ENCODE assay signal across 15 mouse cellular contexts in the genomic region with DNA sequence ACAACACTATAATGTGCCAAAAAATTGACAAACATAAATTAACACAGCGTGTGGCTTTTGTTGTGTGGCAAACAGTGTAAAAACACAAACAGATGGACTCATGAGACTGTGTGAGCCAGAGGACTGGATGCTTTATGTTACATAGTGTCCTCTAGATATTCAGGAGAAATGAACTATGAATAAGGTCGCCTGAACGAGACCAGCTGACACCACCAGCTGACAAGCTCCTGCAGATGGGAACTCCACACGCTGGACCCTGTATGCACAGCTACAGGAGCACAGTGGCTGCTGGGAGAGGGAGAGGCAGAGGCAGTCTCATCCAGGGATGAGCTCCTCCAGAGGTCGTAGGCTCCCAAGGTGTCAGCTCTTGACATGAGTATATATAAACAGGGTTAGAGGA.
"Had no signal": no experiment of that assay in that cellular context is flagged by ENCODE, and none has a peak within 500 bp of the region (broad histone marks: within the 10 kb centered on the region; RNA-seq: fewer than 3 reads in every experiment).

No protein-coding gene starts in this region.

- H3K9me3 ChIP-seq: kidney, embryonic 15.5 days; limb, embryonic 12.5 days; limb, embryonic 15.5 days had no signal

- H3K9ac ChIP-seq: kidney, embryonic 15.5 days; limb, embryonic 12.5 days; limb, embryonic 15.5 days; liver, embryonic 14.5 days; liver, postnatal 0 days; lung, embryonic 14.5 days; midbrain, embryonic 13.5 days had no signal

- H3K4me1 ChIP-seq: kidney, embryonic 15.5 days; limb, embryonic 12.5 days; limb, embryonic 15.5 days; midbrain, embryonic 13.5 days had no signal

- DNase-seq: kidney, postnatal 14 days; kidney, postnatal 4 days; left cerebral cortex, postnatal 4 days; liver, postnatal 0 days; lung, embryonic 14.5 days; thymus, adult 18-20 months; thymus, postnatal 36 days had no signal

- H3K27me3 ChIP-seq: kidney, embryonic 15.5 days; limb, embryonic 12.5 days; limb, embryonic 15.5 days; midbrain, embryonic 13.5 days had no signal

- H3K27ac ChIP-seq: limb, embryonic 12.5 days; limb, embryonic 15.5 days; liver, embryonic 14.5 days; macrophage; midbrain, embryonic 13.5 days had no signal

- H3K4me2 ChIP-seq: kidney, embryonic 15.5 days; limb, embryonic 12.5 days; limb, embryonic 15.5 days; liver, embryonic 11.5 days; lung, embryonic 14.5 days; midbrain, embryonic 13.5 days had no signal

- H3K4me3 ChIP-seq: kidney, embryonic 15.5 days; limb, embryonic 12.5 days; limb, embryonic 15.5 days; midbrain, embryonic 13.5 days had no signal

- ATAC-seq: liver, postnatal 0 days; lung, postnatal 0 days; midbrain, embryonic 13.5 days had no signal
